Mouse (Mus musculus) hindbrain, embryonic 16.5 days (tissue): ENCODE measurements at regions not wholly inside any gene's neighbourhood (a gene's known extent, or its start where the extent isn't known, plus 50 kb on each side); places are given as distances from the start of the nearest gene placed in this dataset.

Experiments
- ATAC-seq: fragments of 200-750 bp; cut with Nextera tagmentation; 2 replicates; pipeline ENCODE4 v1.8.0; 2017; ENCODE audit warnings: moderate TSS enrichment, moderate library complexity
- H3K27ac ChIP-seq: fragments of 300-500 bp; sonication (generic); 2 replicates; pipeline ENCODE4 v1.5.1; 2014; ENCODE audit warnings: low read depth, mild to moderate bottlenecking, control low read depth, low read length, moderate library complexity
- H3K27me3 ChIP-seq: fragments of 300-500 bp; sonication (generic); replicated peaks from 2 replicates; pipeline ENCODE4 v1.6.1; 2014; ENCODE audit warnings: low read length; ENCODE audit not compliant: control insufficient read depth, insufficient read depth
- H3K36me3 ChIP-seq: fragments of 300-500 bp; sonication (generic); 2 replicates; pipeline ENCODE4 v1.6.1; 2014; ENCODE audit warnings: mild to moderate bottlenecking, low read length, moderate library complexity, mixed read lengths; ENCODE audit not compliant: control insufficient read depth, insufficient read depth
- H3K4me1 ChIP-seq: fragments of 300-500 bp; sonication (generic); 2 replicates; pipeline ENCODE4 v1.6.1; 2014; ENCODE audit warnings: low read depth, low read length; ENCODE audit not compliant: control insufficient read depth, insufficient read depth
- H3K4me2 ChIP-seq: fragments of 300-500 bp; sonication (generic); 2 replicates; pipeline ENCODE4 v1.6.1; 2014; ENCODE audit warnings: mild to moderate bottlenecking, low read length, control low read depth, moderate library complexity
- H3K4me3 ChIP-seq: fragments of 300-500 bp; sonication (generic); 2 replicates; pipeline ENCODE4 v1.5.1; 2014; ENCODE audit warnings: mild to moderate bottlenecking, low read length, control low read depth, moderate library complexity
- H3K9ac ChIP-seq: fragments of 300-500 bp; sonication (generic); 2 replicates; pipeline ENCODE4 v1.6.1; 2014; ENCODE audit warnings: low read depth, mild to moderate bottlenecking, control low read depth, low read length, moderate library complexity
- H3K9me3 ChIP-seq: fragments of 300-500 bp; sonication (generic); 2 replicates; pipeline ENCODE4 v1.6.1; 2014; ENCODE audit warnings: mild to moderate bottlenecking, low read length, moderate library complexity; ENCODE audit not compliant: control insufficient read depth
- WGBS: fragments of 180-500 bp; shearing (Covaris S2); extraction: QIAGEN DNeasy Blood & Tissue Kit; methylation state at CpG from one replicate; pipeline ENCODE4 v1.1.7; 2014; 5-methylcytosine and 5-hydroxymethylcytosine counted together

DNA sequence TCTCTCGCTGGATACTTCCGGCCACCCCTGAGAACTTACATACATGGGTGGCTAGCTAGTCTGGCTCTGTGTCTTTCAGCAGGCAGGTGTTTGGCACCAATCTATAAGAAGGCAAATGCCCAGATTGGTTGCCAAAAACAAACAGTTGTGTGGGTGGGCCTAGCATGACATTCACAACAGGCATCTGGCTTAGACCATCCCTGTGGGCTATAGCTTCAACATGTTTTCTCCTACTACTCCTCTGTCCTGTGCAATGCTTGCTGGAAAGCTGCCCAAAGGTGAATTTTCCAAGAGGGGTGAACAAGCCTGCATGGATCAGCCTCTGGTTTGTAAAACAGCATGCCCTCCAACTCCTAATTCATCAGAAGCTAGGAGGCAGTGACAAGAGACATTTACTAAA lies 505.3 kb upstream of the Pou3f4 start:
- peak; percentile 80 for ATAC-seq
- H3K4me2 ChIP-seq, result no peak overlapping the region
- no peaks in the 10 kb centered on the region for H3K27me3 ChIP-seq
- H3K27ac ChIP-seq, result no peak overlapping the region
- no peak overlapping the region for H3K4me3 ChIP-seq
- no peaks in the 10 kb centered on the region for H3K36me3 ChIP-seq
- H3K9me3 ChIP-seq, result no peaks in the 10 kb centered on the region
- 44% methylated on average over 2 of the region's 2 CpGs for whole genome bisulfite sequencing
- no peak overlapping the region for H3K9ac ChIP-seq
- no peaks in the 10 kb centered on the region for H3K4me1 ChIP-seq

GRCm38 (mm10) chrX:110317825-110318769 lies 496.0 kb upstream of the Pou3f4 start:
- no peaks in the 10 kb centered on the region for H3K4me1 ChIP-seq
- H3K4me2 ChIP-seq, result no peak overlapping the region
- peak; percentile 45; the same call in 1 of the 2 replicates for ATAC-seq
- no peaks in the 10 kb centered on the region for H3K27me3 ChIP-seq
- no peak overlapping the region for H3K27ac ChIP-seq
- H3K9ac ChIP-seq, result no peak overlapping the region
- no peak overlapping the region for H3K4me3 ChIP-seq
- no peaks in the 10 kb centered on the region for H3K36me3 ChIP-seq
- no peaks in the 10 kb centered on the region for H3K9me3 ChIP-seq
- 37% methylated on average over 8 of the region's 8 CpGs for WGBS

GRCm38 (mm10) chrX:110320250-110320649 lies 493.8 kb upstream of the Pou3f4 start:
- Histone ChIP-seq H3K4me3 (no peak overlapping the region), H3K27ac (no peak overlapping the region), H3K4me2 (no peak overlapping the region), H3K9me3 (no peaks in the 10 kb centered on the region), H3K27me3 (no peaks in the 10 kb centered on the region), H3K9ac (no peak overlapping the region), H3K36me3 (no peaks in the 10 kb centered on the region), H3K4me1 (no peaks in the 10 kb centered on the region)
- ATAC-seq, result no peak

DNA sequence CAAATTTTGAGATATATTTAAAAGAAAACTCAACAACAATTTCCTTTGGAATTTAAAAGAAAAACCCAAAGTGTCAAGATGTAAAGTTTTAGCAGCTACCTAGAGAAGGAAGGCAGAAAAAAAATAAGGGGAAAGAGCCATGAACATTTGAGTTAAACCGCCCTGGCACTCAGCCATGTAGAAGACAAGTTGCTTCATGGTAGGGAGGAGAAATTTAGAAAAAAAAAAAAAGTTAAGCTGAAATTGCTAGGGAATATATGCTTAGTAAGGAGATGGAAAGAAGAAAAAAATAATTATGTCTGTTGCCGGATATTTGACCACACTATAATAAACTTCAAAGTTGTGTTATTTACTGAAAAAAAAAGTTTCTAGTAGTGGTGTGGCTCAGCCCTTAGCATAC lies 479.8 kb upstream of the Pou3f4 start:
- no peak overlapping the region for H3K9ac ChIP-seq
- no peaks in the 10 kb centered on the region for H3K4me1 ChIP-seq
- no peak overlapping the region for H3K4me2 ChIP-seq
- 95% methylated on average over 2 of the region's 2 CpGs for WGBS
- ATAC-seq, result no peak
- no peak overlapping the region for H3K4me3 ChIP-seq
- no peak overlapping the region for H3K27ac ChIP-seq
- no peaks in the 10 kb centered on the region for H3K36me3 ChIP-seq
- no peaks in the 10 kb centered on the region for H3K9me3 ChIP-seq
- no peaks in the 10 kb centered on the region for H3K27me3 ChIP-seq

DNA sequence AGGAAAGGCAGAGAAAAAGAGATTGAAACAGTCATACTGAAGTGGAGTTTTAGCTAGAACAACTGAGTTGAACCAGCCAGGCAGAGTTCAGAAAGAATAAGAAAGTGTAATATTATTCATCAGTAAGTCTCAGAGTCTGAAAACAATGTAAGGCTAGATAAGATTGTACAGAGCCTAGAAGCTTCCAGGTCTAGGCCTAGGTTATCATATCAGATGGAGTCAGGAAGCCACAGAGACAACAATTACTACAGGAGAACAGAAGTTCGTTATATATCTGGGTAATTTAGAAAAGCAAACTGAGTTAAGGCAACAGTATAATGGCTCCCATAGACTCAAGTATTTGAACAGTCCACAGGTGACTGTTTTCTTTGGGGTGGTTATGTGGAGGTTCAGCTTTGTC lies 479.1 kb upstream of the Pou3f4 start:
- H3K9ac ChIP-seq, result no peak overlapping the region

More for the DNA sequence above, 479.1 kb upstream of the Pou3f4 start:
- H3K4me1 ChIP-seq, result no peaks in the 10 kb centered on the region
- no peaks in the 10 kb centered on the region for H3K27me3 ChIP-seq
- H3K36me3 ChIP-seq, result no peaks in the 10 kb centered on the region
- H3K9me3 ChIP-seq, result no peaks in the 10 kb centered on the region
- no peak for ATAC-seq
- no peak overlapping the region for H3K4me2 ChIP-seq
- H3K4me3 ChIP-seq, result no peak overlapping the region
- no peak overlapping the region for H3K27ac ChIP-seq
- 83% methylated on average over 1 of the region's 1 CpGs for WGBS
